Mouse (Mus musculus): ENCODE measurements around the gene Clec3a.

Gene Clec3a

GRCm38 (mm10) chr8:114417786-114418185 lies at the start of gene Clec3a:
Gene Clec3a, plus strand, starts transcription at chr8:114418086.
- DNase-seq (ENCODE audit: low spot score) = no peak

- peak; percentile 43 for DNase-seq (ENCODE audit: low spot score)
These were observed 48.6 kb upstream of the Clec3a start for GRCm38 (mm10) chr8:114369038-114369976.

DNA sequence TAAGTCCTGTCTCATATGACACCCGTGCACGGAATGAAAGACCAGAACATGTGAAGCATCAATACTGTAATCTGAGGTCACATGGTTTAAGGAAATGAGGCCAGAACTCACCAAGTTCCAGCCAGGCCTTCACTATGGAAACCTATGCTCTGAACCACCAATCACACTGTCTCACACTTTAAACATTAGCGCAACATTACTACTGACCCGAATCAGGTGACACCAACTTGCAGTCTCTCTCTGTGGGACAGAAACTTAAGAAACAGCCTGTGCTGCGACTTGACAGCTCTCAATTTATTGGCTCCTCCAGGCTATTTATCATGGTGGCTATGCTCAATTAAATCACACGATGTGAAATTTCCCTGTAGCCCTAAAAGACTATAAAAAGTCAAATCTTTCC lies 43.5 kb upstream of the Clec3a start:
- DNase-seq (ENCODE audit: low spot score) = no peak

DNA sequence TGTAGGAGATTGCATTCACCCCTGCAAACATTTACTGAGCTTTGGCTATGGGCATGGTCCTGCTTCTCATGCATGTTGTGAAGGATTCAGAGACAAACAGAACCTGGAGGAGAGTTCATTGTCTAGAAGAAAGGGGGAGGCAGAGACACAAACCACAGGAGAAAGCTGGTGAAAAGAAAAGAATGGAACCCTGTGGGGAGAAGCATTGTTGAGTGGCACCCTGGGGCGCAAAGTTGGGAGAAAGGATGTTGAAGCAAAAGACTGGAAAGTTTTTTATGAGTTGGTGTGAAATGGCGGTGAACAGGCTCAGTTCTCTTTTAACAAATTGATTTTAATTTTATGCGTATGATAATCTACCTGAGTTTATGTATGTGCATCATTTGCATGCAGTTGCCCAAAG lies 33.7 kb upstream of the Clec3a start:
- no peak for DNase-seq (ENCODE audit: low spot score)

DNA sequence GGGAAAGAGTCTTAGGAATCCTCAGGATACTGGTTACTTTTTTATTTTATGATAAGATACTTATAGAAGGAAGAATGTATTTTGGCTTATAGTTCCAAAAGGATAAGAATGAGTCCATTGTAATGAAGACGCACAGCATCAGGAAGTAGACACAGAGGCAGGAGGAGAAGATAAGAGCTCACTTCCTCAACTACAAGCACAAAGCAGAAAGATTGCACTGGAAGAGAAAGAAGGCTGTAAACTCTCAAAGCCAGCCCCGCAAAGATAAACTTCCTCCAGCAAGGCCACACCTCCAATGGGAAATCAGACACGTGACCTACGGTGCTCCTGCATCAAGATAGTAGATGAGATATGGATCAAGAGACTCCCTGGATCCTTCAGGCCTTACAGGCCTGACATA lies 30.4 kb upstream of the Clec3a start:
- DNase-seq (ENCODE audit: low spot score) = no peak

GRCm38 (mm10) chr8:114390465-114391254 lies 27.2 kb upstream of the Clec3a start:
- DNase-seq (ENCODE audit: low spot score) = no peak

DNA sequence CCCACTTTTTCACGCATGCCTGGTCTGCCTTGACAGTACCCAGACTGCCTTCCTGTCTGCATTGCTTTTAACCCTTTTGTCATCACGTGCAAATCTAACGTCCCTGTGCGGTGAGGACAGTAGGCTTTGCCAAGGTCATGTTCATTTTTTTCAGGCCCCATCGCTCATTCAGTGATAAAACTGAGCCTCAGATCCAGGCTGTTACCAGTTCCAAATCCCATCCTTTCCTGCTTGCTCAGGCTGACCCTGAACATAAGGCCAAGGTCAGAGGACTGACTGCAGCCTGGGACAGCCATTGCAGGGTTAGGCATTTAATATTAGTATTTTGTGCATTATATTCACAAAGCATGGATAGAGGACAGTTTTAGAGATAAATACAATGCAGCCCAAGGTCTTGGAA lies 19.6 kb upstream of the Clec3a start:
- DNase-seq (ENCODE audit: low spot score) = no peak

GRCm38 (mm10) chr8:114399273-114399672 lies 18.6 kb upstream of the Clec3a start:
- no peak for DNase-seq (ENCODE audit: low spot score)

DNA sequence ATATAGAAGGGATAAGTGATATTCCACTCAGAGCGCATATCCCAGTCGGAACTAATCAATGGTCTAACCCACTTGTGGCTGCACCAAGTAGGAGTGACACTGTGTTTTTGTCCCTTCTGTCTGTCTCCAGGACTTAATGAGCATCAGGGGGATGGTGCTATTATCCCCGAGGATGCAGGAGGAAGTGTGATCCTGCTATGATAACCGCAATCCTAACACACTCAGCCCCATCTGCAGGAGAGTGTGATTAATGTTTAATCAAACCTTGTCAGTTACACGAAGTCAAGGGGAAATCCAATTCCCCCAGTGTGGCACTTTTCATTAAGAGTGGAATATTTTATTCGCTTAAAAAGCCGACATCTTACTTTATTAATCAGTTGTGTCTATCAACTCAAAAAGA lies 16.2 kb upstream of the Clec3a start:
- no peak for DNase-seq (ENCODE audit: low spot score)

DNA sequence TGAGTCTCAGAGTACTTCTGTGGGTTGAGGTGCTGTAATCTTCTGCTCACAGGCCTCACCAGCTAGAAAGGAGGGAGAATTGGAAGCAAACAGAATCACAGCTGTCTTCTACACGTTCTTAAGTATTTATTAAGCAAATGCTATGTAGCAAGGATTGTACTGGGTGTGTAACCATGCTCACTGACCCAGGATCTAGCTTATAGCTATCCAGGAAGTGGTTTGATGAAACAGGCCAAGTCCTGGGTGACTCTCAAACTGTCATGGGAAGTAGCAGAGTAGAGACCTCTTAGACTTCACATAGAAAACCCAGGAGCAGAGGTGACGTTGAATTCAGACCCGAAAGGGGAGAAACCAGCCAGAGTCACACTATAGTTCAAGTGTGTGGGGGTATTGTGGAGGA lies 6.5 kb upstream of the Clec3a start:
- no peak for DNase-seq (ENCODE audit: low spot score)

DNA sequence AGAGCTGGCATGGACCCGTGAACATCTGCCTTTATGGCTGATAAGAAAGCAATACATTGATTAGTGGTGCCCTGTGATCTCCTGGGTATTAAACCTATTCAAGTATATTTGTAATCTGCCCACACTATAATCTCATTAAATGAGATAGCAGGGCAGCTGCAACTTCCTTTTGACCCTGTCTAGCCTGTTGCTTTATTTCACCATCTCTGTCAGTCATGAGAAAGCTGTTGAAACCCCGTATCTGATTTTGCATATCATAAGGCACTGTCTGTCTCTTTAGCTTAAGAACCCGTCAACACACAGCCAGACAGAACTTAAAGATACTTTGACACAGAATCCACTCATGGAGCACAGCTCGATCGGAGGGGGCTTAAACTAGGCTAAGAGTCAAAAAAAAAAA lies 600 bp downstream of the Clec3a start:
- no peak for DNase-seq (ENCODE audit: low spot score)

- DNase-seq (ENCODE audit: low spot score) = no peak
These were observed 1.0 kb downstream of the Clec3a start for GRCm38 (mm10) chr8:114418904-114419303.

DNA sequence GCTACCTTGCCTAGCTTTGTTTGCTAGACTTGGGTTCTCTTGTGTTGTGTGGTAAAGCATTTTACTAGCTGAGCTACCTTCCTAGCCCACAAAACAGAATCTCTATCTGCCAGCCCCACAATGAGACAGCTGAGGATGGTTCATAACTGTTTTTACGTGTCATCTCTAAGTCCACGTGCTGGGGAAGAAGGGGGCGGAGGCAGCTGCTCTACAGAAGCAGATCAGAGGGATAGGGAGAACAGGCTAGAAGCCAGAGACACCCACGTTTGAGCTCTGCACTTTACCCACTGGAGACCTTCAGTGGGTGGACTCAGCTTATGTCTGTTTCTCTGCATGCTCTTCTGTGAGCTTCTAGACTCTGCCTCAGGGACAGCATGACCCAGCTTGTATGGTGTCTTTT lies 3.7 kb downstream of the Clec3a start:
- DNase-seq (ENCODE audit: low spot score) = no peak

GRCm38 (mm10) chr8:114438236-114438635 lies 20.4 kb downstream of the Clec3a start:
- peak; percentile 68 for DNase-seq (ENCODE audit: low spot score)

DNA sequence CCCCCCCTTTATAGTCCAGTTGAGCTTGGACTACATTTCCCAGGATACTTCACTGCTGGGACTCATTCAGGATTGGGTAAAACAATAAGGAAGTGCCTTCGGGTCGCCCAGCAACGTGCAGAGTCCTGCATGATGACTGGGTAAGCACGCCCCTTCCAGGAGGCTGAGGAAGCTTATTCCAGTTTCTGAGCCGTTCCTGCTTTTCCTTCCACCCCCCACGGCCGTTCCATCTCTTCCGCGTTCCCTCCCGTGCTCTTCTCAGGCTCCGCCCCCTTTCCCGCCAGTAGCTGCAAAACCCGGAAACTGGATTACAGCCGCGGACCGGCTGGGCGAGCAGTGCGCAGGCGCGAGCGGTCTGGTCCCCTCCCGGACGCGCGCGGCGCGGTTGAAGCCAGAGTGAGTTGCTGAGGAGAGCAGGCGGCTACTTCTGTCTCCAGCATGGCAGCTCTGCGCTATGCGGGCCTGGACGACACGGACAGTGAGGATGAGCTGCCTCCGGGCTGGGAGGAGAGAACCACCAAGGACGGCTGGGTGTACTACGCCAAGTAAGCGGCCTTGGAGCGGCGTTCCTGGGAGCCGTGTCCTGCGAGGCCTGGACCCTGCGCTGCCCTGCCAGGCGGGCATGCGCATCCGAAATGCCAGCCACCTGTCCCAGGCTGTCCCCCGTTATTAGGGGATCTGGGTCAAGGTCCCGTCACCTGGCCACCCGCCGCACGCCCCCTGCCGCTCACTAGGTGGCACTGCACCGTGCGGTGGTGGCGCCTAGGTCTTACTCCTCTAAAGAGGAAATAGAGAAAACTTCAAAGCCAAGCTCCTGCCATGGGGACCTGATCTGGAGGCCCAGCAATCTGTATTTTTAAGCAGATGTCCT lies 21.7 kb downstream of the Clec3a start, which contains the start of gene Wwox:
Gene Wwox, plus strand, starts transcription at position 322 of the 871 bp plus-strand sequence.
- peak; percentile 93 for DNase-seq (ENCODE audit: low spot score)

- no peak for DNase-seq (ENCODE audit: low spot score)
These were observed 22.3 kb downstream of the Clec3a start for GRCm38 (mm10) chr8:114440205-114440589.

DNA sequence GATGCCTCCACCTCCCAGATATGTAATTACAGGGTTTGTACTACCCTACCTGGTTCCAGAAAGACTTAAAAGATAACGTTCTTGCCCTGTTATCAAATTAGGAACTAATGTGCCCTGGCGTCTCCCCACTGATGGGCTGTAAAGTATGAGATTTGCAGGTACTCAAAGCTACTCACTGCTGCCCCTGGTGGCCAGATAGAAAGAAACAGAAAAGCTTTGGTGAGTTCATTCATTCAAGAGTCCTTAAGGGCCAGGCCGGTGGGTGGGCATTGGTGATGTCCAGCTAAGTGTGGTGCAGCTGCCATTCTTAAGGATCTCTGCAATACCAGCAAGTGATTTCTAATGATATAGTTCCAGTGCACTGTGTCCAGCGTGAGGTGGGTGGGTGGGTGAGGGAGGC lies 23.7 kb downstream of the Clec3a start:
- peak; percentile 69 for DNase-seq (ENCODE audit: low spot score)

- DNase-seq (ENCODE audit: low spot score) = no peak
These were observed 29.0 kb downstream of the Clec3a start for GRCm38 (mm10) chr8:114446884-114447283.

GRCm38 (mm10) chr8:114452278-114452677 lies 34.4 kb downstream of the Clec3a start:
- no peak for DNase-seq (ENCODE audit: low spot score)

DNA sequence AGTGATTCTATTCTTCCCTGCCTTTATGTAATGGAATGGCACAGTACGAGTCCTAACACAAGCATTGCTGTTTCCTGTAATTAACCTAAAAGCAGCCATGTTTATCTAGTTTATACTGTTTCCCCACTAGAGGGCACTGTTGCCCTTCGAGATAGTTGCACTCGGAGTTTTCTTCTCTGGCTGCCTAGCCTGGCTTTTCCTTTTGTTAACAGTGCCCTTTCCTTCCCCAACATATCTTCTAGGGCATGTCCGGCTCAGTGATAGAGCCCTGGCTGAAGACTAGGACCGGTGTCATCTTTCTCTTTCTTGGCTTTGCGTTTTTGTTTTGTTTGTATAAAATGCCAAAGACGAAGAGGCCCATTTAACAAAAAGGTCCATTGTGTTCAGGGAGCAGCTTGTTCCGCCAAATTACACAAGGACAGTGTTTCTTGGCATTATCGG lies 34.9 kb downstream of the Clec3a start:
- peak; percentile 60 for DNase-seq (ENCODE audit: low spot score)

- DNase-seq (ENCODE audit: low spot score) = no peak
These were observed 37.4 kb downstream of the Clec3a start for GRCm38 (mm10) chr8:114455302-114455701.

GRCm38 (mm10) chr8:114455953-114456352 lies 38.1 kb downstream of the Clec3a start:
- DNase-seq (ENCODE audit: low spot score) = no peak
